In genomic region chr1:39257331-39257594, GRCm38 (mm10) we compare ENCODE assay signal across 19 mouse cellular contexts.
DNase-seq lines count a peak whose midpoint lies in the region; ATAC-seq and TF ChIP-seq lines count a peak whose summit lies in the region.
"Had no signal": no experiment of that assay in that cellular context is flagged by ENCODE, and none has a peak within 500 bp of the region (broad histone marks: within the 10 kb centered on the region; RNA-seq: fewer than 3 reads in every experiment).

No protein-coding gene starts in this region.

- no peak for TF ChIP-seq POLR2A in embryonic fibroblast, embryonic 13.5 days (IDR thresholded peaks at IDR 0.05; ENCODE audit: low read depth, low read length)

- no peak overlapping the region for H3K4me3 ChIP-seq in forebrain, embryonic 15.5 days
- no peak overlapping the region for H3K4me3 ChIP-seq in forebrain, embryonic 13.5 days
- no peak overlapping the region for H3K4me3 ChIP-seq in heart, embryonic 12.5 days
- no peak overlapping the region for H3K4me3 ChIP-seq in embryonic fibroblast, embryonic 13.5 days (ENCODE audit: insufficient read depth, low read length)
- H3K4me3 ChIP-seq in midbrain, embryonic 10.5 days: no peak overlapping the region
- H3K4me3 ChIP-seq: embryonic facial prominence, embryonic 12.5 days had no signal

- TF ChIP-seq CTCF in embryonic fibroblast, embryonic 13.5 days (IDR thresholded peaks at IDR 0.05; ENCODE audit: borderline replicate concordance, insufficient read depth, low read length): no peak

- peaks cover 8% of the 10 kb centered on the region for H3K4me1 ChIP-seq in forebrain, embryonic 15.5 days
- peaks cover 5% of the 10 kb centered on the region for H3K4me1 ChIP-seq in forebrain, embryonic 13.5 days
- H3K4me1 ChIP-seq in heart, embryonic 12.5 days (replicated peaks): no peaks in the 10 kb centered on the region
- peaks cover 17% of the 10 kb centered on the region for H3K4me1 ChIP-seq in embryonic fibroblast, embryonic 13.5 days (ENCODE audit: control insufficient read depth, insufficient read depth, low read length)
- no peaks in the 10 kb centered on the region for H3K4me1 ChIP-seq in midbrain, embryonic 10.5 days
- H3K4me1 ChIP-seq: embryonic facial prominence, embryonic 12.5 days had no signal

- ATAC-seq in forebrain, embryonic 15.5 days (replicated peaks): no peak
- ATAC-seq in forebrain, embryonic 13.5 days: no peak
- no peak for ATAC-seq in heart, embryonic 12.5 days (ENCODE audit: insufficient number of reproducible peaks, low FRiP score)
- ATAC-seq: CD4-positive, CD25-positive, alpha-beta regulatory T cell, adult 4 months; forebrain, embryonic 14.5 days; forebrain, postnatal 0 days had no signal

- no peaks in the 10 kb centered on the region for H3K27me3 ChIP-seq in forebrain, embryonic 15.5 days
- no peaks in the 10 kb centered on the region for H3K27me3 ChIP-seq in forebrain, embryonic 13.5 days
- no peaks in the 10 kb centered on the region for H3K27me3 ChIP-seq in heart, embryonic 12.5 days (replicated peaks)
- H3K27me3 ChIP-seq in midbrain, embryonic 10.5 days (ENCODE audit: low read depth, poor library complexity, severe bottlenecking): no peaks in the 10 kb centered on the region
- H3K27me3 ChIP-seq: CH12.LX; embryonic facial prominence, embryonic 12.5 days; Patski had no signal

- DNase-seq in heart, adult 11 months: peak; percentile 74
- no peak for DNase-seq in lung, postnatal 14 days
- DNase-seq in midbrain, embryonic 10.5 days (ENCODE audit: low spot score): no peak
- DNase-seq: cerebellum, adult 11 months; cerebellum, adult 8-10 months; cerebellum, adult 9-11 months; cerebellum, postnatal 36 days; embryo, embryonic 11 days had no signal

- 48% methylated on average over 3 of the region's 3 CpGs for WGBS in forebrain, embryonic 15.5 days
- WGBS in forebrain, embryonic 13.5 days: 74% methylated on average over 3 of the region's 3 CpGs
- WGBS in heart, embryonic 12.5 days: 66% methylated on average over 3 of the region's 3 CpGs
- 89% methylated on average over 3 of the region's 3 CpGs for WGBS in midbrain, embryonic 10.5 days

- no peaks in the 10 kb centered on the region for H3K9me3 ChIP-seq in forebrain, embryonic 15.5 days
- no peaks in the 10 kb centered on the region for H3K9me3 ChIP-seq in forebrain, embryonic 13.5 days (replicated peaks)
- peaks cover 6% of the 10 kb centered on the region; the same call in 1 of the 2 replicates for H3K9me3 ChIP-seq in heart, embryonic 12.5 days (replicated peaks)
- H3K9me3 ChIP-seq in midbrain, embryonic 10.5 days (replicated peaks): no peaks in the 10 kb centered on the region
- H3K9me3 ChIP-seq: embryonic facial prominence, embryonic 12.5 days; G1E had no signal

- 0 out of 2 replicates have a peak overlapping the region, but pooled peaks have one; percentile 9 for H3K27ac ChIP-seq in forebrain, embryonic 15.5 days (replicated peaks)
- no peak overlapping the region for H3K27ac ChIP-seq in forebrain, embryonic 13.5 days
- no peak overlapping the region for H3K27ac ChIP-seq in heart, embryonic 12.5 days (ENCODE audit: poor library complexity, severe bottlenecking)
- peak overlapping the region; percentile 88 for H3K27ac ChIP-seq in embryonic fibroblast, embryonic 13.5 days (ENCODE audit: insufficient read depth, low read length)
- no peak overlapping the region for H3K27ac ChIP-seq in midbrain, embryonic 10.5 days (replicated peaks)
- H3K27ac ChIP-seq: embryonic facial prominence, embryonic 12.5 days had no signal

- no peak overlapping the region for H3K9ac ChIP-seq in forebrain, embryonic 15.5 days (replicated peaks)
- H3K9ac ChIP-seq in forebrain, embryonic 13.5 days: no peak overlapping the region
- no peak overlapping the region for H3K9ac ChIP-seq in heart, embryonic 12.5 days
- H3K9ac ChIP-seq: embryonic facial prominence, embryonic 12.5 days; forebrain, postnatal 0 days had no signal

- H3K4me2 ChIP-seq in forebrain, embryonic 15.5 days (replicated peaks): no peak overlapping the region
- H3K4me2 ChIP-seq in forebrain, embryonic 13.5 days: no peak overlapping the region
- H3K4me2 ChIP-seq in heart, embryonic 12.5 days: no peak overlapping the region
- H3K4me2 ChIP-seq: embryonic facial prominence, embryonic 12.5 days had no signal

- no peaks in the 10 kb centered on the region for H3K36me3 ChIP-seq in forebrain, embryonic 15.5 days
- H3K36me3 ChIP-seq in forebrain, embryonic 13.5 days (ENCODE audit: poor library complexity, severe bottlenecking): no peaks in the 10 kb centered on the region
- H3K36me3 ChIP-seq in heart, embryonic 12.5 days: no peaks in the 10 kb centered on the region
- H3K36me3 ChIP-seq in midbrain, embryonic 10.5 days: no peaks in the 10 kb centered on the region
- H3K36me3 ChIP-seq: embryonic facial prominence, embryonic 12.5 days; G1E had no signal

Comparison
In these comparisons a context has a peak if more than half of its experiments do, and no peak if none do; other contexts are left out.
1. H3K27ac ChIP-seq: peak in forebrain, embryonic 15.5 days (single experiment) and embryonic fibroblast, embryonic 13.5 days (single experiment); none in forebrain, embryonic 13.5 days (single experiment), heart, embryonic 12.5 days (single experiment) and midbrain, embryonic 10.5 days (single experiment).